Mouse (Mus musculus): ENCODE measurements around the gene Hoxb3.

GRCm38 (mm10) chr11:96304381-96305195 is 18.5 kb upstream of the Hoxb3 start:
- no peak for TF ChIP-seq CTCF (IDR thresholded peaks at IDR 0.05; ENCODE audit: control insufficient read depth, insufficient read depth, insufficient replicate concordance, low read depth, low read length)
- no peak for TF ChIP-seq POLR2A (IDR thresholded peaks at IDR 0.05; ENCODE audit: control insufficient read depth, low read depth, low read length)
